Mouse (Mus musculus) hindlimb bud, embryonic 11.5 days (tissue): ENCODE data around the gene Sytl2.

Experiments
- DNase-seq: peaks from one replicate; pipeline ENCODE4 v3.0.0-alpha.2; 2012; ENCODE audit warnings: low read depth, low spot score; ENCODE audit errors: extremely low spot score

The Sytl2 gene

DNA sequence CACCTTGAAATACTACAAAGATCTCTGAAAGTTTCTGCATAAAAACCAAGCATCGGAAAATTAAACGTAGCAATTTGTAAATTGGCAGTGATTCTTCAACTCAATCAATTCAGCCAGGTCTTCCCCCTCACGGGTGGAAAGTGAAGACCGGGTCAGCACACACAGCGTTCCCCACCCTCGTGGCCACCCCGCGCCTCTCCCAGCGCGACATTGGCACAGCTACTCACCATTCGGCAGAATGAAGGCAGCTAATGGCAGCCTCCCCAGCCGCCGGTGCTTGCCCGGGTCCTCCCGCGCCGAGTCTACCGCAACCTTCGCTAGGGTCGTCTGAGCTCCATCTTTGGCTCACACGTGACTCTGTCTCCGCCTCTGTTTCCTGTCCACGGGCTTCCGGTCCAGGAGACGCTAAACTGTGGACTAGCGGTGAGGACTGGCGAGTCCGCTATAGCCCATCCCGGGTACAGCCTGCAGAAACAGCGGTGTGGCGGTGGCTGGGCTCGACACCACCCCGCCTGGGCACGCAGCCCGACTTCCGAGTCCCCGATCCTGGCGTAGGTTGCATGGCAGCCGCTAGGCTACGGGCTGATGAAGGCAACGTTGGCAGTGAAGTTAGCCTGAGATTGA, 154.9 kb downstream of the Sytl2 start, which contains the start of gene Tmem126a:
TSS of gene Tmem126a (minus strand) at position 385 of the 624 bp plus-strand sequence.
- DNase-seq, result peak; percentile 66

DNA sequence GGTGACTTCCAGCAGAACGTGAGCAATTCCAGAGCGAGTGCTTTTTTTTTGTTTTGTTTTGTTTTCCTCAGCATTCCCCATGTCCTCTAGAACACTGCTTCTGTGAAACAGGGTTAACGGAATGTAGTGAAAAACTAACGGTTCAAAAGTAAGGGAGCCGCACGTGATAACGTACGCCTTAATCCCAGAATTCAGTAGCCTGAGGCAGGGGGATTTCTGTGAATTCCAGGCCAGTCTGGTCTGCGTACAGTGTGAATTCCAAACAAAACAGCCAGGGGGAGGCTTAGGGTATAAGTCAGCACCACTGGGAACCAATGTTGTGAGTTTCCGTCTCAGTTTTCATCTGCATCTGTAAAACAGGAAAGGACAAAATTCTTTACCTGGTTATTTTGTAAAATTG, 155.5 kb downstream of the Sytl2 start:
- no peak for DNase-seq
